Mouse (Mus musculus) CD4-positive, CD25-positive, alpha-beta regulatory T cell (primary cell): ENCODE results near the gene Bag2. TPM values are rescaled to one million over a fixed set of nuclear protein-coding genes. Genes with fewer than 3 reads are reported as not detected.

Source experiments
- polyA plus RNA-seq: library from polyadenylated mRNA; unstranded; fragments of 100-300 nt; shearing (Covaris generic); gene quantifications from one replicate; pipeline ENCODE4 v1.2.1, GENCODE M21; 2017

The Bag2 gene
- 1.7 TPM for polyA plus RNA-seq

DNA sequence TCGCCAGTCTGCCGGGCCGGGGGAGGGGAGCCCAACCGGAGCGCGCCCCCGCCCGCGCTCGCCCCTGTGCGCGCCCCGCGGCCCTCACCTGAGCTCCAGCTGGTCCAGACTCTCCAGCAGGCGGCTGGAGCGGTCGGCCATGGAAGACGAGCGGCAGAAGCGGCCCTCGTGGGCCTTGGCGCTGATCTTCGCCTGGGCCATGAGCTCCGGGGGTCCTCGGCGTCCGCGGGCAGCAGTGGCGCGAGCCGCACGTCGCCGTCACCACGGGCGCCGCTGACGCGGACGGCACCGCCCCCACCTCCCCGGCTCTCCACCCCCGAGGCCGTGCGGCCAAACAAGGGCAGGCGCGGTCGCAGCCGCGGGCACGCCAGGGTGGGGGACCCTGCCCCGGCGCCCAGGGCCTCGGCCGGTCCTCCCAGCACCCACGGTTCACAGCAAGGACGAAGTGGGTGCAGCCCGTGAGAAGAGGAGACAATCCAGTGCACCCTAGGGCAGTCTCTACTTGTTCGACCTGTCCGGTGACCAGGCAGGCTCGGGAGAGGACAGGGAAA lies at the start of gene Bag2:
Gene Bag2 (minus strand): TSS at position 305 of the 551 bp plus-strand sequence.

DNA sequence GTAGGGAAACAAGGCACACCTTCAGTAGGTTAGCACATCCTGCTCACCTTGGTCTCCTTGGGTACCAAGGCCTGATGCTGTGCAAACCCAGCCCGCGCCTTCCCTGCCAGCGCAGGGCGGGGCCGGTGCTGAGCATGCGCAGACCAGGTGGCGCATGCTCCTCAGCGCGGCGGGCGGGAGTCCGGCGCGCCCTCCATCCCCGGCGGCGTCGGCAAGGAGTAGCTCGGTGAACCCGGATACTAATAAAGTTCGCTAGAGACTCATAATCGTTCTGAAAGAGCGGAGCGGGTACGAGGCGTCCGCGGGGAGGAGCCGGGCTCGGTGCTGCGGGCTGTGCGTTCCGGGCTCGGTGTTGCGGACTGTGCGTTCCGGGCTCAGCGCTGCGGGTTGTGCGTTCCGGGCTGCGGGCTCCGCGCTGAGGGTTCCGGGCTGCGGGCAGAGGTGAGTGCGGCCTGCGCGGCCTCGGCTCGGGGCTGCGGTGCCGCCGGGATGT lies 37.8 kb downstream of the Bag2 start, which contains the start of gene Rab23:
Gene Rab23 (plus strand): TSS at position 155 of the 493 bp plus-strand sequence.

Other genes with a start within 250 kb of the Bag2 start
- gene Prim2, start 88.0 kb downstream of the Bag2 start, polyA plus RNA-seq, result 11.4 TPM
- 10.7 TPM for gene Rab23, start 37.9 kb downstream of the Bag2 start, polyA plus RNA-seq
- gene Zfp451, start 56.8 kb upstream of the Bag2 start, polyA plus RNA-seq, result 34.5 TPM
- gene Bend6, start 150.0 kb upstream of the Bag2 start, polyA plus RNA-seq, result 3.4 TPM
- gene Dst, start 150.4 kb upstream of the Bag2 start, polyA plus RNA-seq, result 15.8 TPM